Mouse (Mus musculus) embryonic fibroblast, embryonic 13.5 days (primary cell): ENCODE data around the gene Smco2.

ENCODE experiments used
- CTCF ChIP-seq: IDR thresholded peaks from 2 replicates; pipeline ENCODE4 v1.5.1; 2011; ENCODE audit warnings: mild to moderate bottlenecking, control low read depth, low read length, moderate library complexity, borderline replicate concordance; ENCODE audit not compliant: insufficient read depth
- POLR2A ChIP-seq: IDR thresholded peaks from 2 replicates; pipeline ENCODE4 v1.6.1; 2011; ENCODE audit warnings: low read depth, mild to moderate bottlenecking, control low read depth, low read length, moderate library complexity

GRCm38 (mm10) chr6:146899647-146900046, 49.7 kb downstream of the Smco2 start:
- no peak for TF ChIP-seq CTCF
- TF ChIP-seq POLR2A, result no peak
